8 mouse cellular contexts compared by ENCODE assay signal in genomic region chr9:64774411-64774811, GRCm38 (mm10). TPM values are rescaled to one million over a fixed set of nuclear protein-coding genes. Genes with fewer than 3 reads are reported as not detected.
DNase-seq lines count a peak whose midpoint lies in the region; ATAC-seq and TF ChIP-seq lines count a peak whose summit lies in the region.

No protein-coding gene starts in this region.

- H3K27ac ChIP-seq in layer of hippocampus, adult 2 months: peak overlapping the region; percentile 85
- peak overlapping the region; percentile 42 for H3K27ac ChIP-seq in forebrain, embryonic 15.5 days (replicated peaks)
- H3K27ac ChIP-seq in hindbrain, embryonic 14.5 days: peak overlapping the region; percentile 57; the same call in 1 of the 2 replicates
- peak overlapping the region; percentile 15; the same call in 1 of the 2 replicates for H3K27ac ChIP-seq in limb, embryonic 10.5 days
- peak overlapping the region; percentile 64 for H3K27ac ChIP-seq in midbrain, embryonic 13.5 days

- H3K4me2 ChIP-seq in forebrain, embryonic 15.5 days (replicated peaks): no peak overlapping the region
- no peak overlapping the region for H3K4me2 ChIP-seq in hindbrain, embryonic 14.5 days (replicated peaks)
- peak overlapping the region; percentile 3; the same call in 1 of the 2 replicates for H3K4me2 ChIP-seq in midbrain, embryonic 13.5 days (replicated peaks)

- H3K4me1 ChIP-seq in forebrain, embryonic 15.5 days: peaks cover 10% of the 10 kb centered on the region; the same call in 1 of the 2 replicates
- peaks cover 15% of the 10 kb centered on the region; the same call in 1 of the 2 replicates for H3K4me1 ChIP-seq in hindbrain, embryonic 14.5 days (replicated peaks; ENCODE audit: control insufficient read depth, insufficient read depth, low read length)
- H3K4me1 ChIP-seq in limb, embryonic 10.5 days: peaks cover 10% of the 10 kb centered on the region
- H3K4me1 ChIP-seq in midbrain, embryonic 13.5 days (replicated peaks): peaks cover 16% of the 10 kb centered on the region

- H3K36me3 ChIP-seq in forebrain, embryonic 15.5 days: no peaks in the 10 kb centered on the region
- no peaks in the 10 kb centered on the region for H3K36me3 ChIP-seq in hindbrain, embryonic 14.5 days (replicated peaks; ENCODE audit: control insufficient read depth, insufficient read depth)
- H3K36me3 ChIP-seq in limb, embryonic 10.5 days: no peaks in the 10 kb centered on the region
- no peaks in the 10 kb centered on the region for H3K36me3 ChIP-seq in midbrain, embryonic 13.5 days

- no peak overlapping the region for H3K4me3 ChIP-seq in layer of hippocampus, adult 2 months
- H3K4me3 ChIP-seq in forebrain, embryonic 15.5 days: no peak overlapping the region
- no peak overlapping the region for H3K4me3 ChIP-seq in hindbrain, embryonic 14.5 days (replicated peaks; ENCODE audit: low read length)
- no peak overlapping the region for H3K4me3 ChIP-seq in limb, embryonic 10.5 days
- no peak overlapping the region for H3K4me3 ChIP-seq in midbrain, embryonic 13.5 days (replicated peaks)

- H3K9ac ChIP-seq in forebrain, embryonic 15.5 days (replicated peaks): no peak overlapping the region
- no peak overlapping the region for H3K9ac ChIP-seq in hindbrain, embryonic 14.5 days
- no peak overlapping the region for H3K9ac ChIP-seq in midbrain, embryonic 13.5 days (replicated peaks)

- no peaks in the 10 kb centered on the region for H3K27me3 ChIP-seq in forebrain, embryonic 15.5 days
- no peaks in the 10 kb centered on the region for H3K27me3 ChIP-seq in hindbrain, embryonic 14.5 days (ENCODE audit: control insufficient read depth, insufficient read depth, low read length)
- H3K27me3 ChIP-seq in limb, embryonic 10.5 days (ENCODE audit: low read depth, poor library complexity, severe bottlenecking): no peaks in the 10 kb centered on the region
- no peaks in the 10 kb centered on the region for H3K27me3 ChIP-seq in midbrain, embryonic 13.5 days

- WGBS in forebrain, embryonic 15.5 days: 17% methylated on average over 5 of the region's 5 CpGs
- 10% methylated on average over 5 of the region's 5 CpGs for WGBS in hindbrain, embryonic 14.5 days
- WGBS in limb, embryonic 10.5 days: 63% methylated on average over 5 of the region's 5 CpGs
- 16% methylated on average over 5 of the region's 5 CpGs for WGBS in midbrain, embryonic 13.5 days

- DNase-seq in layer of hippocampus, adult 2 months (ENCODE audit: low spot score in 2 of 2): peak in 1 of 2 experiments; percentile 47
- no peak for DNase-seq in layer of hippocampus, postnatal 25 days (ENCODE audit: extremely low spot score in 1 of 2, low spot score in 1 of 2)
- DNase-seq in hindbrain, embryonic 14.5 days (ENCODE audit: low spot score): peak; percentile 25
- DNase-seq in limb, embryonic 10.5 days (ENCODE audit: low spot score): no peak
- DNase-seq in testis, postnatal 14 days (ENCODE audit: low spot score): no peak

- no peak for TF ChIP-seq CTCF in layer of hippocampus, adult 2 months (conservative IDR thresholded peaks at IDR 0.05)

- ATAC-seq in forebrain, embryonic 15.5 days (replicated peaks): peak; percentile 35; the same call in 1 of the 2 replicates
- ATAC-seq in hindbrain, embryonic 14.5 days (ENCODE audit: low FRiP score): peak; percentile 64; the same call in 1 of the 2 replicates
- peak; percentile 60 for ATAC-seq in midbrain, embryonic 13.5 days
- no peak for ATAC-seq in granulocyte monocyte progenitor cell, adult 5-6 weeks (replicated peaks; ENCODE audit: poor library complexity, severe bottlenecking)

- no peaks in the 10 kb centered on the region for H3K9me3 ChIP-seq in forebrain, embryonic 15.5 days
- no peaks in the 10 kb centered on the region for H3K9me3 ChIP-seq in hindbrain, embryonic 14.5 days (ENCODE audit: control insufficient read depth, low read length)
- H3K9me3 ChIP-seq in limb, embryonic 10.5 days (replicated peaks): no peaks in the 10 kb centered on the region
- H3K9me3 ChIP-seq in midbrain, embryonic 13.5 days: no peaks in the 10 kb centered on the region

RNA-seq across cellular contexts. Expression of gene Dennd4a, which starts 36.7 kb away (rescaled TPM):
- total RNA-seq in layer of hippocampus, adult 2 months (2021): 10 to 100 TPM; 39.9 to 41.5 TPM
- total RNA-seq in layer of hippocampus, postnatal 25 days (2021): 10 to 100 TPM; 37.2 to 43.1 TPM
- 9.4 and 9.6 TPM in 2 replicates for polyA plus RNA-seq in forebrain, embryonic 15.5 days (2015; fragmentation: Nextera tagmentation; extraction: Ambion mirVana)
- 12.4 and 12.7 TPM in 2 replicates for polyA plus RNA-seq in hindbrain, embryonic 14.5 days (2014; fragmentation: Nextera tagmentation; extraction: Ambion mirVana)
- polyA plus RNA-seq in limb, embryonic 10.5 days (2016; fragmentation: Nextera tagmentation; extraction: Ambion mirVana): 5.3 and 7.9 TPM in 2 replicates
- polyA plus RNA-seq in midbrain, embryonic 13.5 days (2015; fragmentation: Nextera tagmentation; extraction: Ambion mirVana): 9.7 and 10.4 TPM in 2 replicates
- 39.8 and 61.0 TPM in 2 replicates for total RNA-seq in granulocyte monocyte progenitor cell, adult 5-6 weeks (2014; fragmentation: Nextera tagmentation)
- 27.5 and 28.0 TPM in 2 replicates for total RNA-seq in granulocyte monocyte progenitor cell, adult 5-6 weeks (2017)

RNA-seq across cellular contexts. Expression of gene Rab11a, which starts 36.9 kb away (rescaled TPM):
- 100 to 1,000 TPM; 218 to 232 TPM for total RNA-seq in layer of hippocampus, adult 2 months (2021)
- 100 to 1,000 TPM; 241 to 253 TPM for total RNA-seq in layer of hippocampus, postnatal 25 days (2021)
- 349 and 383 TPM in 2 replicates for polyA plus RNA-seq in forebrain, embryonic 15.5 days (2015; fragmentation: Nextera tagmentation; extraction: Ambion mirVana)
- 450 and 457 TPM in 2 replicates for polyA plus RNA-seq in hindbrain, embryonic 14.5 days (2014; fragmentation: Nextera tagmentation; extraction: Ambion mirVana)
- 202 and 211 TPM in 2 replicates for polyA plus RNA-seq in limb, embryonic 10.5 days (2016; fragmentation: Nextera tagmentation; extraction: Ambion mirVana)
- polyA plus RNA-seq in midbrain, embryonic 13.5 days (2015; fragmentation: Nextera tagmentation; extraction: Ambion mirVana): 378 and 397 TPM in 2 replicates
- 105 and 130 TPM in 2 replicates for total RNA-seq in granulocyte monocyte progenitor cell, adult 5-6 weeks (2014; fragmentation: Nextera tagmentation)
- 92.5 and 116 TPM in 2 replicates for total RNA-seq in granulocyte monocyte progenitor cell, adult 5-6 weeks (2017)

Comparison
In these comparisons a context has a peak if more than half of its experiments do, and no peak if none do; other contexts are left out.
1. H3K27ac ChIP-seq: peak in every context shown above with its lines; median percentile 85 in layer of hippocampus, adult 2 months; 64 in midbrain, embryonic 13.5 days; 57 in hindbrain, embryonic 14.5 days; 42 in forebrain, embryonic 15.5 days; 15 in limb, embryonic 10.5 days.